ENCODE assay signal across 9 mouse cellular contexts in genomic region chr5:115928786-115929507, GRCm38 (mm10).
A peak's percentile ranks its signal among the peaks of the same experiment; 100 is the strongest.
DNase-seq lines count a peak whose midpoint lies in the region; ATAC-seq and TF ChIP-seq lines count a peak whose summit lies in the region.
"Had no signal": no experiment of that assay in that cellular context is flagged by ENCODE, and none has a peak within 500 bp of the region (broad histone marks: within the 10 kb centered on the region; RNA-seq: fewer than 3 reads in every experiment).

No protein-coding gene starts in this region.

- DNase-seq in kidney, postnatal 14 days = peak; percentile 25
- peak; percentile 19 for DNase-seq in Patski (ENCODE audit: low read depth, low spot score)
- DNase-seq in liver, adult 2 months (ENCODE audit: extremely low read depth, low read depth, low spot score) = no peak
- DNase-seq in limb, embryonic 10.5 days (ENCODE audit: low spot score) = no peak
- DNase-seq in natural killer cell, adult 2 months (ENCODE audit: low spot score in 2 of 2) = no peak
- DNase-seq: heart, postnatal 14 days had no signal

- H3K36me3 ChIP-seq in kidney, embryonic 14.5 days (ENCODE audit: control insufficient read depth, insufficient read depth, low read length) = peaks cover 41% of the 10 kb centered on the region
- peaks cover 81% of the 10 kb centered on the region for H3K36me3 ChIP-seq in E14TG2a.4 (ENCODE audit: insufficient read depth, low read length)
- no peaks in the 10 kb centered on the region for H3K36me3 ChIP-seq in liver, adult 2 months (ENCODE audit: control insufficient read depth, insufficient read depth, low read length)
- peaks cover 79% of the 10 kb centered on the region for H3K36me3 ChIP-seq in limb, embryonic 10.5 days

- POLR2A ChIA-PET in Patski (lab: Charles Lee) = no interaction called here

- ATAC-seq in kidney, embryonic 14.5 days (ENCODE audit: low FRiP score, low TSS enrichment) = no peak
- ATAC-seq in Patski = peak; percentile 29
- ATAC-seq: midbrain, embryonic 13.5 days had no signal

- no peak overlapping the region for H3K4me3 ChIP-seq in kidney, embryonic 14.5 days (ENCODE audit: low read length)
- no peak overlapping the region for H3K4me3 ChIP-seq in E14TG2a.4 (replicated peaks; ENCODE audit: low read length)
- no peak overlapping the region for H3K4me3 ChIP-seq in liver, adult 2 months (ENCODE audit: insufficient read depth, low read depth, low read length)
- H3K4me3 ChIP-seq in limb, embryonic 10.5 days = no peak overlapping the region
- H3K4me3 ChIP-seq: midbrain, embryonic 13.5 days had no signal

- H3K4me2 ChIP-seq in kidney, embryonic 14.5 days (replicated peaks; ENCODE audit: low read depth, low read length) = no peak overlapping the region
- H3K4me2 ChIP-seq: midbrain, embryonic 13.5 days had no signal

- TF ChIP-seq CTCF in E14TG2a.4 (conservative IDR thresholded peaks at IDR 0.05; ENCODE audit: low read length) (peak; percentile 33), Patski (IDR thresholded peaks at IDR 0.05) (no peak)
- peak; percentile 34; the same call in 1 of the 2 replicates for TF ChIP-seq CTCF in liver, adult 2 months (IDR thresholded peaks at IDR 0.05; ENCODE audit: low read depth, low read length)

- no peaks in the 10 kb centered on the region for H3K4me1 ChIP-seq in kidney, embryonic 14.5 days (ENCODE audit: control insufficient read depth, insufficient read depth, low read length)
- peaks cover 57% of the 10 kb centered on the region for H3K4me1 ChIP-seq in E14TG2a.4 (replicated peaks; ENCODE audit: low read depth, low read length)
- H3K4me1 ChIP-seq in liver, adult 2 months (ENCODE audit: control insufficient read depth, insufficient read depth, low read length) = no peaks in the 10 kb centered on the region
- H3K4me1 ChIP-seq in limb, embryonic 10.5 days = no peaks in the 10 kb centered on the region
- H3K4me1 ChIP-seq: midbrain, embryonic 13.5 days had no signal

- in situ Hi-C loops in Patski (cut with MboI; ENCODE audit: low pct_unique_long_range_greater_than_20kb) = no loop called here

- 78% methylated on average over 16 of the region's 16 CpGs for WGBS in kidney, embryonic 14.5 days
- WGBS in liver, adult 2 months = 87% methylated on average over 16 of the region's 16 CpGs
- WGBS in limb, embryonic 10.5 days = 87% methylated on average over 16 of the region's 16 CpGs

- no peaks in the 10 kb centered on the region for H3K27me3 ChIP-seq in kidney, embryonic 14.5 days (ENCODE audit: control insufficient read depth, insufficient read depth, low read length)
- H3K27me3 ChIP-seq in E14TG2a.4 (ENCODE audit: insufficient read depth, low read length) (no peaks in the 10 kb centered on the region), Patski (no peaks in the 10 kb centered on the region)
- H3K27me3 ChIP-seq in liver, adult 2 months (ENCODE audit: control insufficient read depth, insufficient read depth, low read length) = no peaks in the 10 kb centered on the region
- no peaks in the 10 kb centered on the region for H3K27me3 ChIP-seq in limb, embryonic 10.5 days (ENCODE audit: low read depth, poor library complexity, severe bottlenecking)
- H3K27me3 ChIP-seq: midbrain, embryonic 13.5 days had no signal

- no peak overlapping the region for H3K27ac ChIP-seq in kidney, embryonic 14.5 days (ENCODE audit: low read depth, low read length)
- H3K27ac ChIP-seq in liver, adult 2 months (replicated peaks; ENCODE audit: insufficient read depth, low read depth, low read length) = no peak overlapping the region
- no peak overlapping the region for H3K27ac ChIP-seq in limb, embryonic 10.5 days
- H3K27ac ChIP-seq: midbrain, embryonic 13.5 days had no signal

- no peaks in the 10 kb centered on the region for H3K79me2 ChIP-seq in liver, adult 2 months (ENCODE audit: control insufficient read depth, insufficient read depth, low read length)

- CTCF ChIA-PET in Patski (lab: Charles Lee) = interaction anchor here (0.8 to 1.5 kb wide), 4 partner anchors 9 to 79 kb away, joined by 3 to 4 read pairs (median 4); no protein-coding TSS in a partner anchor

- TF ChIP-seq POLR2A in liver, adult 2 months (IDR thresholded peaks at IDR 0.05; ENCODE audit: extremely low read depth, insufficient read depth, low read length) = no peak

- no peak overlapping the region for H3K9ac ChIP-seq in kidney, embryonic 14.5 days (ENCODE audit: low read depth, low read length)
- H3K9ac ChIP-seq in liver, adult 2 months (ENCODE audit: low read depth, low read length) = no peak overlapping the region
- H3K9ac ChIP-seq: midbrain, embryonic 13.5 days had no signal

- peaks cover 6% of the 10 kb centered on the region for H3K9me3 ChIP-seq in kidney, embryonic 14.5 days (ENCODE audit: control insufficient read depth, low read length)
- H3K9me3 ChIP-seq in E14TG2a.4 (ENCODE audit: low read length) = no peaks in the 10 kb centered on the region
- no peaks in the 10 kb centered on the region for H3K9me3 ChIP-seq in limb, embryonic 10.5 days (replicated peaks)
- H3K9me3 ChIP-seq: midbrain, embryonic 13.5 days had no signal

Comparison
In these comparisons a context has a peak if more than half of its experiments do, and no peak if none do; other contexts are left out.
1. DNase-seq: peak in kidney, postnatal 14 days (single experiment) and Patski (single experiment); none in liver, adult 2 months (single experiment), limb, embryonic 10.5 days (single experiment) and natural killer cell, adult 2 months (0 of 2).